Mouse (Mus musculus) cerebellum, adult (tissue): ENCODE results near the gene Mdfi.

Source experiments
- ATAC-seq: cut with Nextera tagmentation; 2 replicates; pipeline ENCODE4 v1.9.2; 2017; ENCODE audit warnings: mild to moderate bottlenecking, moderate library complexity, mixed read lengths; ENCODE audit not compliant: insufficient number of reproducible peaks, low FRiP score, low TSS enrichment

The Mdfi gene

DNA sequence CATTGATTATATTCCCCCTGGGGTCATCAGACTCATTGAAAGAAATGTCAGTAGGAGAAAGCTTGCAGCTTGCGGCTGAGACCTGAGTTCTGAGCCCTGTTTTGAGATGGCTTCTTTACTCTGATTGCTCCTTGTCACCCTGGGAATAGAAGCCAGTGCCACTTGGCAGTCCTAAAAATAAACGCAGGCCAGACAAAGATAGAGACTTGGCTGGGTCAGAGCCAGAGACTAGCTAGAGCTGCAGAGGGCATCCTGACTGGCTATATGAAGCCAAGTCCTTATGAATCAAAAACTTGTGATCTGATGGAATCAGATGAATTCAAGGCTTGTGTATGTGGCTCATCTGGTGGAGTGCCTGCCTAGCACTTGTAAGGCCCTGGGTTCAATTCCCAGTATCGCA is 15.5 kb upstream of the Mdfi start:
- no peak for ATAC-seq

GRCm38 (mm10) chr17:47847985-47848384 is 13.5 kb upstream of the Mdfi start:
- ATAC-seq: no peak

DNA sequence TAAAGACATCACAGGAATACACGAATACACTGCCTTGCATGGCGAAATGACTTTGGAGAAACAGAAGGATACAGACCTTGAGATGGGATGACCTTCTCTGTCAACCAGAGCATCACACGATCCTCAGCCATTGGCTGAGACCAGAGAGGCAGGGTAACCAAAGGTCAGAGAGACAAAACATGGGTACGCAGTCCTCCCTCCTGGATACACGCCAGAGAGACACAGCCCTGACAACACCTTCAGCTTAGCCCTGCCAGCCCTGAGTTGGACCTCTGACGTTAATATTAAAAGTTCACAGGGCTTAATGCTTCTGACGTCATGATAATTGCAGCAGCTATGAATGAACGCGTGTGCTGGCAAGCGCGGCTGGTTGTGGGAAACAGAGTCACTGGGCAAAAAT is 11.1 kb upstream of the Mdfi start:
- no peak for ATAC-seq

DNA sequence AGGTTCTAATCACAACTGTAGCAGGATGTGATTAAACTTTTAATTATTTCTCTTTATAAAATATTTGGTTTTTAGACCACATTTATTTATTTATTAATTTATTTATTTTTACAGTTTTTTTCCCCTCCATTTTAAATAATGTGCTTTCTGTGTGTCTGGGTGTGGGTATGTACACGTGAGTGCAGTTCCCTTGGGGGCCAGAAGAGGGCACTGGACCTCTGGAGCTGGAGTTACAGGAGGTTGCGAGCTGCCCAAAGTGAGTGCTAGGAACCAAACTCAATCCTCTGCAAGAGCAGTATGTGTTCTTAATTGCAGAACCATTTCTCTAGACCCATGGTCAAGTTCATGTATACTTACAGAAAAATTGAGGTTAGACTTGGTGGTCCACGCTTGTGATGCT is 9.0 kb upstream of the Mdfi start:
- no peak for ATAC-seq

DNA sequence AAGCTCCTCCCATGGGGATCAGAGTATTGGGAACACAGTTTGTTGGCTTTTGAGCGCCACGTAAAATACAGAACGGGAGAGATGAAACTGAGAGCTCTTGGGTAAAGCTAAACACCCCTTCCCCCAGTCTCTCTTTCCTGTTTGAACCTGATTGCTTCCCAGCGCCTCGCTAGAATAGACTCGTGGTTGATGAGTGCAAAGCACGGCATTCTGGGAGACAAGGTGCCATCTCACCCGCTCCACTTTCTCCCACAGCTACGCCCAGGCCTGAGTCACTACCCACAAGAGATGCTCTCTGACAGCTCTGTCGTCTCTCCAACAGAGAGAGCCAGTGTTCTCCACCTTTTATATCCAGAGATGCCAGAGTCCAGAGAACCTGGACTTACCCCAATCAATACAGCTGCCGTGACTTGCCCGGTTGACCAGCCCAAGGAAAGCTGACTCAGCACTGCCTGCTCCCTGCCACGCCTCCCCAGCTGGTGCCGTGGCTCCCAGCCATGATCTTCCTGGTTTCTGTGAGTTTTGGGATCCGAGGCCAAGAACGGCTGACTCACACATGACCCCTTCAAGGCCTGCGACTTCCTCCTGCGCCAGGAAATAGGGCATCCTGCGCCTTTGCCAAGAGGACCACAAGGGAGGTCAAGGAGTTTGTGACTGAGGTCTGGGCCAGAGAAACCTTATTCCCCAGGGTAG is 7.6 kb upstream of the Mdfi start:
- ATAC-seq: no peak

DNA sequence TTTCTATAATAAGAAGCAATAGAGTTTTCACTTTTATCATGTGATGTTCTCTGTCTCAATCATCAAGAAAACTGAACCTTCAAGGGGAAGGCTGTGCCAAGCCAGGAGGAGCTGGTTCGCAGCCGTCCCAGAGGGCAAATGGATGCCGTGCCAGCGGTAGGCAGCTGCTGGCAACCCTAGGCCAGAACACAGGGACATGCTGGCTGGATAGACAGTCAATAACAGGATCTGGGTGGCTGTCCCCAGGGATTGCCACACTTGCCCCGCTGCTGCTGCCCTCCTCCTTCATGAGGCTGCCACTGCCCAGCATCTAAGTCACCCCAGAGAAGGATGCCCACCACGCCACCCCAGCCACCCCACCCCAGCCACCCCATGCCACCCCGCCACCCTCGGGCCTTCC is 7.0 kb upstream of the Mdfi start:
- ATAC-seq: no peak

GRCm38 (mm10) chr17:47837808-47838207 is 3.3 kb upstream of the Mdfi start:
- no peak for ATAC-seq

DNA sequence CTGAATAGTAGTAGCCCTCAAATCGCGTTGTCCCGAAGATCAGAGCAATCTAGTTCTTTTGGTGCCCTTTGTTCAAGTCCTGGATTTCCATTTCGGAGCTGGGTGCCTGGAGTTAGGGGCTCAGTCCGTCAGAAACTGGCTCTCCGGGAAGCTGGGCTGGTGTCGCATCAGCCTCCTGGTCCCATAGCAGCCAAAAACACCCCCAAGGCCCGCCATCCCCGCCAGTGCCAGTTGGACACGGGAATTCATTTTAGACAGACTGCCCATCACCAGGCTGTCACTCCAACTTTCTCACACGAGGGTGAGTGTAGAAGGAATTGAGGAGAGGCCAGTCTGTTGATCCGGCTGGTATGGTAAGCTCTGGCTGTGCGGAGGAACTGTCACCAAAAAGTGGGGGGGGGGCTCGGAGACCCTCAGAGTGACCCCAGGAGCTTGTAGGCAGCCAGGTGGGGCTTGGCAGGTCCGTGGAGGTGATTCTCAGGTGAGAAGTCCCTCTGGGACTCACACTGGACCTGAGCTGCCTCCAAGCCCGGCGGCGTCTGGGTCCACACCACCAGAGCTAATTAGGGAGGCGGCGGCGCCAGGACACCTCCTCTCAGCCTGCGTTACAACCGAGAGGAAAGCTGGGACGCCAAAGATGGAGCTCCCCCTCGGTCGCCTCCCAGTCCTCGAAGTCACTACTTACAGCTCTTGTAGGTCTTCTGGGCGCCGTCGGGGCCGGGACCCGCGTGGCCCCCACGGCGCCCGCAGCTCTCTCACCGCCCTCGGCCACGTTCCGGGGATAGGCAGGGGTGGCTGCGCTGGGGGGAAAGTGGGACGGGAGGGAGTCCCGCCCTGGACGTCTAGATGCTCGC is 636 bp downstream of the Mdfi start:
- ATAC-seq: no peak

GRCm38 (mm10) chr17:47833029-47833627 is 1.4 kb downstream of the Mdfi start:
- ATAC-seq: no peak

GRCm38 (mm10) chr17:47832501-47833028 is 1.9 kb downstream of the Mdfi start:
- no peak for ATAC-seq

DNA sequence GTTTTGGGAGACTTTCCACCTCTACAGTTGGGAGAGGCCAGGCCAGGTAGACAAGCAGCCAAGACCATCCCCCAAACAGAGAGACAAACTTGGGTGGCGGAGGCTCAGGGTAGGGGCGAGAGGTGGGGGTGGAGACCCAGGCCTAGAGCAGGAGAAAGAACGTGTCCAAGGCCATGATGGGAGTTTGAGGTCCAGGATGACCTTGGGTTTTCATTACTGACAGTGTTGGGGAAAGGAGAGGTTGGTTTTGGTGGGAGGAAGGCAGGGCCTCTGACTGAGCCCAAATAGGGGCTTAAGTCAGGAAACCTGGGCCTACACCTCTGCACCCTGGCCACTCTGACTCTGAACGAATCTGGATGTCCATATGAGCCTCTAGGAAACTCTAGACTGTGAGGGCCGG is 2.7 kb downstream of the Mdfi start:
- no peak for ATAC-seq

GRCm38 (mm10) chr17:47831161-47831560 is 3.3 kb downstream of the Mdfi start:
- no peak for ATAC-seq

- no peak for ATAC-seq
Observed at GRCm38 (mm10) chr17:47821339-47821738, 13.2 kb downstream of the Mdfi start.

DNA sequence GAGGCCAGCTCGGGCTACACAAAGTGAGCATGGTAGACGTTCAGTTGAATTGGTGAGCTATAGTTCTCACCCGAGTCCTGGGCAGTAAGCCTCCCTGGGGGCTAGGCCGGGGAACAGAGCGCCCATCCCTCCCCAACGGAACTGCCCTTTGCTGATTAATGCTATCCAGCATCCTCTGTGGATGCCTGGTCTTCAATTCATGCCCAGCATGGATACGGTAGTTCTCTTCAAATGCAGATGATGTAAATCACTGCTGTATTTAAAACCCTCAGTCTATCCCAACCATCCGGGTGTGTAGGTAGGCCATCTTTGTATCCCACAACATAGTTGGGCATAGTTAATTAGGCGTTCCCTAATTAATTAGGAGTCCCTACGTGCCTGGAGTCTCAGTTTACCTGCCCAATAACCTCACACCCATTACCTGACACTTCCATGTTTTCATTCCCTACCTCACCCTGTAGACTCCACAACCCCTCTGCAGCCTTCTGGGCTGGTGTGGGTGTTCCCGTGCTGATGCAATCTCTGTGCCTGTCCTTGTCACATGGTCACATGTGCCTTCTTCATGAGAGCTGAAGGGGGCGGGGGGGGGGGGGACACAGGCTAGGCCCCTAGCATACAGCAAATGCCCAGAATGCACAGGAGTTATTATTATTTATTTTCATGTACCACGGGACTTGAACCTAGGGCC is 16.3 kb downstream of the Mdfi start:
- no peak for ATAC-seq

DNA sequence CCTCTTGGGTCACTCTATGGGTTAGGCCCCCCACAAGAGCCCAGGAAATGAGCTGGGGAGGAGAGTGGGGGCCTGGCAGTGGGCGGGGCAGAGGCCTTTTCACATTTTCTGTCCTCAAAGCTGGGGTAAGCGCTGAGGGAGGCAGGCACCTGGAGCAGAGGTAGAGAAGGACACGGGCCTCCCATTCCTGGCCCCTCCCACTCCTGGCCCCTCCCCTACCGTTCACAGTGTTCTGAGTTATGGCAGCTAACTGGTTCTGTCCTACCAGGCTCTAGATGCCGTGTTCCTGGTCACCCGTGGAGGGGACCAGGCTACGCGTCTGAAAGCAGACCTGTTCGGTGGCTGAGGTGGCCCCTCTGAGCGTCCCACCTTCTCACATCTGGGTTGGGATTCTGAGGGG is 19.0 kb downstream of the Mdfi start:
- no peak for ATAC-seq

GRCm38 (mm10) chr17:47814496-47814895 is 20.0 kb downstream of the Mdfi start:
- ATAC-seq: no peak

DNA sequence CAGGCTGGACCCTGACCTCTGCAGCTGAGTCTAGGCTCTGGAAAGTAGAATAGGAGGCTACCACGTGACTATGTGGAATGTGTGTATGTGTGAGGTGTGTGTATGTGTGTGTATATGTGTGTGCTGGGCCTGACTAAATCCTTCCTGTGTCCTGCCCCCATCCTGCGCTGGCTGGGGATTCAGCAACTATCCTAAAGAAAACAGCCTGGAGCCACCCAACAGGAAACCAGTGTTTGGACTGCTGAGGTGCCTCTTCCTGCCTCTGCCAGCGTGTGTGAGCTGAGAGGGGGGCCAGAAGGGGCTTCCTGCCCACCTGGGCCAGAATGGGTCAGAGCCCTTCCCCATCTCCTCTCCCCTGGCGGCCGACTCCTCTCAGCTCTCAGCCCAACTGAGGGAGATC is 20.9 kb downstream of the Mdfi start:
- no peak for ATAC-seq

- no peak for ATAC-seq
Observed at GRCm38 (mm10) chr17:47812200-47812599, 22.3 kb downstream of the Mdfi start.

GRCm38 (mm10) chr17:47811265-47811800 is 23.2 kb downstream of the Mdfi start:
- no peak for ATAC-seq

- no peak for ATAC-seq
Observed at GRCm38 (mm10) chr17:47806230-47806629, 28.3 kb downstream of the Mdfi start.
